8 mouse cellular contexts compared by ENCODE assay signal in genomic region chr11:20639918-20640447, GRCm38 (mm10).
DNase-seq lines count a peak whose midpoint lies in the region; ATAC-seq and TF ChIP-seq lines count a peak whose summit lies in the region.

No protein-coding gene starts in this region.

- no peak overlapping the region for H3K4me3 ChIP-seq in kidney, postnatal 0 days (replicated peaks; ENCODE audit: low read depth, low read length)
- H3K4me3 ChIP-seq in midbrain, embryonic 12.5 days, result peak overlapping the region; percentile 16; the same call in 1 of the 2 replicates

- no peaks in the 10 kb centered on the region for H3K36me3 ChIP-seq in kidney, postnatal 0 days (ENCODE audit: insufficient read depth, low read length)
- no peaks in the 10 kb centered on the region for H3K36me3 ChIP-seq in midbrain, embryonic 12.5 days

- H3K27ac ChIP-seq in kidney, postnatal 0 days, result peak overlapping the region; percentile 57
- H3K27ac ChIP-seq in midbrain, embryonic 12.5 days (replicated peaks), result peak overlapping the region; percentile 67

- no peaks in the 10 kb centered on the region for H3K9me3 ChIP-seq in kidney, postnatal 0 days (replicated peaks; ENCODE audit: low read length)
- H3K9me3 ChIP-seq in midbrain, embryonic 12.5 days, result no peaks in the 10 kb centered on the region

- peak overlapping the region; percentile 36 for H3K9ac ChIP-seq in kidney, postnatal 0 days (ENCODE audit: low read depth, low read length)
- peak overlapping the region; percentile 7 for H3K9ac ChIP-seq in midbrain, embryonic 12.5 days (replicated peaks)

- H3K4me2 ChIP-seq in kidney, postnatal 0 days (ENCODE audit: low read length), result peak overlapping the region; percentile 43
- peak overlapping the region; percentile 45 for H3K4me2 ChIP-seq in midbrain, embryonic 12.5 days (replicated peaks)

- under 1% methylated on average over 11 of the region's 11 CpGs for WGBS in kidney, postnatal 0 days
- under 1% methylated on average over 11 of the region's 11 CpGs for WGBS in midbrain, embryonic 12.5 days

- no peaks in the 10 kb centered on the region for H3K27me3 ChIP-seq in kidney, postnatal 0 days (ENCODE audit: insufficient read depth, low read length)
- no peaks in the 10 kb centered on the region for H3K27me3 ChIP-seq in midbrain, embryonic 12.5 days

- peak; percentile 92 for ATAC-seq in kidney, postnatal 0 days (replicated peaks; ENCODE audit: low FRiP score, low read depth)
- ATAC-seq in midbrain, embryonic 12.5 days (ENCODE audit: low FRiP score, low read depth), result peak; percentile 92

- peaks cover 25% of the 10 kb centered on the region for H3K4me1 ChIP-seq in kidney, postnatal 0 days (replicated peaks; ENCODE audit: insufficient read depth, low read length)
- H3K4me1 ChIP-seq in midbrain, embryonic 12.5 days, result peaks cover 57% of the 10 kb centered on the region

- DNase-seq in 3T3-L1 (ENCODE audit: low read depth, low spot score), result peak; percentile 67
- DNase-seq in brain, embryonic 14.5 days (ENCODE audit: low read depth), result peak; percentile 93
- DNase-seq in heart, adult 8-10 months (ENCODE audit: low spot score), result peak; percentile 27
- DNase-seq in kidney, postnatal 0 days (ENCODE audit: low spot score), result peak; percentile 92
- no peak for DNase-seq in right cerebral cortex, adult 18-20 months
- DNase-seq in frontal cortex, postnatal 36 days (ENCODE audit: low spot score in 2 of 2), result no peak
- DNase-seq in adrenal gland, postnatal 25 days, result no peak

- TF ChIP-seq POLR2A in brain, embryonic 14.5 days (IDR thresholded peaks at IDR 0.05; ENCODE audit: borderline replicate concordance, extremely low read depth, insufficient read depth, insufficient read length, poor library complexity, severe bottlenecking), result no peak

- no peak for TF ChIP-seq CTCF in brain, embryonic 14.5 days (IDR thresholded peaks at IDR 0.05; ENCODE audit: borderline replicate concordance, extremely low read depth, insufficient read depth, insufficient read length)
- no peak for TF ChIP-seq CTCF in kidney, postnatal 0 days (IDR thresholded peaks at IDR 0.05; ENCODE audit: low read depth)

Comparison
In these comparisons a context has a peak if more than half of its experiments do, and no peak if none do; other contexts are left out.
1. DNase-seq: peak in 3T3-L1 (single experiment), brain, embryonic 14.5 days (single experiment), heart, adult 8-10 months (single experiment) and kidney, postnatal 0 days (single experiment); none in right cerebral cortex, adult 18-20 months (single experiment), frontal cortex, postnatal 36 days (0 of 2) and adrenal gland, postnatal 25 days (single experiment).